Mouse (Mus musculus): ENCODE measurements around the gene Olfr113. TPM values are rescaled to one million over a fixed set of nuclear protein-coding genes. Genes with fewer than 3 reads are reported as not detected.
"Not testable (repeated sequence)": the region's sequence is repeated elsewhere in the genome, so short reads cannot be mapped to it uniquely, and the experiment has no call there.

Gene Olfr113
- total RNA-seq (2021) = not detected in 2 replicates
- long read RNA-seq = 0 reads

GRCm38 (mm10) chr17:37577563-37577962 lies at the start of gene Olfr113:
TSS of gene Olfr113 (minus strand) at chr17:37577663.
- no peak for DNase-seq

- DNase-seq = no peak
Measured at GRCm38 (mm10) chr17:37627009-37627408, 49.5 kb upstream of the Olfr113 start, which contains the start of the genes Olfr115 and Olfr116. TSS of gene Olfr115 (minus strand) at chr17:37627109. TSS of gene Olfr116 (minus strand) at chr17:37627199.

- DNase-seq = no peak
Measured at GRCm38 (mm10) chr17:37592643-37593042, 15.2 kb upstream of the Olfr113 start, which contains the start of gene Olfr114. TSS of gene Olfr114 (minus strand) at chr17:37592743.

DNA sequence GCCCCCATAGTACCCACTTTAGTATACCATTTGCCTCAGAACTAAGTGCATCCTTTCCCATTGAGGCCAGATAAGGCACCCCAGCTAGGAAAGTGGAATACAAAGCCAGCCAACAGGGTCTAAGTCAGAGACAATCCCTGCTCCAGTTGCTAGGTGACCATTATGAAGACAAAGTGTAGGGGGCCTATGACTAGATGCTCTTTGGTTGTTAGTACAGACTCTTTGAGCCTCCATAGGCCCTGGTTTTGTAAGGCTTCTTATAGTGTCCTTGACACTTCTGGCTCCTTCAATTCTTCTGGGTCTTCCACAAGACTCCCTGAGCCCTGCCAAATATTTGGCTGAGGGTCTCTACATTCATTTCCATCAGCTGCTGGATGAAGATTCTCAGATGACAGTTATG lies 8.1 kb downstream of the Olfr113 start, which contains the start of gene Olfr112:
Olfr112 (minus strand) TSS at position 101 of the 400 bp plus-strand sequence.
- DNase-seq = no peak

GRCm38 (mm10) chr17:37558913-37559615 lies 18.4 kb downstream of the Olfr113 start:
- DNase-seq = no peak

GRCm38 (mm10) chr17:37543800-37544435 lies 33.5 kb downstream of the Olfr113 start:
- no peak for DNase-seq

DNA sequence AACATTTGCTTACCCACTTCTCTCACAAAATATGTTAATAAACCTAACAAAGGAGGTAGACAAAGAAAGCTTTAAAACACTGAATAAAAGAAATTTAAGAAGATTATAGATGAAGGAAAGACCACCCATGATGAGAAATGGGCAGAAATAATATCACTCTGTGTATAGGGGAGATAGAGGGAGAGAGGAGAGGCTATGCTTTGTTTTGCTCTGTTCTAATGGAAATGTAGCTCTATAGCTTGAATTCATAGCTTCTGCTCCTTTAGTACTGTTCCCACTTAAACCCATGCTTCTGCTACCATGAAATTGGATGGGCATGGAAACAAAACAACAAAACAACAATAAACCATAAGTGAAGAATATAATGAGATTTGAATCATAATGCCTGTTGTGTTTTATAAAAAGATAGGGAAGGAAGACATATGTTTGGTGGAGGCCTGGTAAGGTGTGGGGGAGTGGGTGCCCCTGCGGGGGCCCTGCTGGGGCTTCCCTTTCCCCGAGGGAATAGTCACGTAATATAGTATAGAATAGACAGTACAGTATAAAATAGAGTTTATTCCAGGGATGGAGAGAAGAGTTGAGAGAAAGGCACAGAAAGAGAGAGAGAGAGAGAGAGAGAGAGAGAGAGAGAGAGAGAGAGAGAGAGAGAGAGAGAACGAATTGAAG lies 35.9 kb downstream of the Olfr113 start:
- no peak for DNase-seq

- DNase-seq = not testable (repeated sequence)
Measured at GRCm38 (mm10) chr17:37538416-37538815, 39.0 kb downstream of the Olfr113 start.

DNA sequence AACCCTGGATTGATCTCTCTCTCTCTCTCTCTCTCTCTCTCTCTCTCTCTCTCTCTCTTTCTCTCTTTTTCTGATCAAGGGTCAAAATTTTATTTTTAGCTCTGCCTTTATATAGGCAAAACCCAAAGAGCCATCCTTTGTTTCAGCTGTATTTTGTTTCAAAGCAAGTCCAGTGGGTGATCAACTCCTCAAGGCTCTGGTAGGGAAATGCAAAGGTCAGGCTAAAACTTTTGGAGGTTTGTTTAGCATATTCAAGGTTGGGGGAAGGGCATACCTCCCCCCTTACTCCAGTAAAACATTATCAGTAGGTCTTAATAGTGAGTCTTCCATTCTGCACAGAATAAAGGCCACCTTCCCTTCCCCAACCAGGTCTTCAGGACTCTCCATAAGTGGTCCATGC lies 42.3 kb downstream of the Olfr113 start:
- DNase-seq = no peak

DNA sequence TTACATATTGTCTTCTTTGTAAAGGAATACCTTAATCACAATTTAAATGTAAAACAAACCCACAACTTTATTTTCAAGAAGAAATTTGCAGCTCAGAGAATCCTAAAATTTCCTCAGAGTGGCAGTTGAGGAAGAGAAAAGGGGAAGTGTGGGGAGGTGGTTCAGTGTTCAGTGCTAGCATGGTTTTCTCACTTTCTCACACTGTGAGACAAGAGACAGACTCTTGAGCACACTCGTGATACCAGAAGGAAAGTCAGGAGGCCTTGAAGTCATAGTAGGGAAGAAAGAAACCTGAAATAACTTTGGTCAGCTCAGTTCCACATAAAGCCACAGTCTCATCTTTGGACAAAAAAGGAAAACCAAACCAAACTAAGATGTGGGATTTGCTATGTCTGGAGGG lies 52.0 kb downstream of the Olfr113 start:
- not testable (repeated sequence) for DNase-seq

GRCm38 (mm10) chr17:37524612-37525011 lies 52.9 kb downstream of the Olfr113 start:
- not testable (repeated sequence) for DNase-seq

Other genes with a start within 250 kb of the Olfr113 start
- not detected in 2 replicates for gene Olfr103, start 238.0 kb downstream of the Olfr113 start, total RNA-seq (2021)
- not detected in 2 replicates for gene Olfr104-ps, start 218.1 kb downstream of the Olfr113 start, total RNA-seq (2021)
- not detected in 2 replicates for gene Olfr105-ps, start 198.6 kb downstream of the Olfr113 start, total RNA-seq (2021)
- gene Olfr106-ps, start 187.3 kb downstream of the Olfr113 start, total RNA-seq (2021) = not detected in 2 replicates
- gene Olfr107, start 178.4 kb downstream of the Olfr113 start, total RNA-seq (2021) = not detected in 2 replicates
- gene Olfr108, start 132.2 kb downstream of the Olfr113 start, total RNA-seq (2021) = not detected in 2 replicates
- gene Olfr109, start 118.7 kb downstream of the Olfr113 start, total RNA-seq (2021) = not detected in 2 replicates
- not detected in 2 replicates for gene H2-M2, start 94.1 kb downstream of the Olfr113 start, total RNA-seq (2021)
- gene Olfr110, start 85.2 kb downstream of the Olfr113 start, total RNA-seq (2021) = not detected in 2 replicates
- 0.39 TPM in 1 of 2 replicates, not detected in the other for gene Olfr111, start 69.6 kb downstream of the Olfr113 start, total RNA-seq (2021)
- not detected in 2 replicates for gene Olfr112, start 8.2 kb downstream of the Olfr113 start, total RNA-seq (2021)
- not detected in 2 replicates for gene Olfr114, start 15.1 kb upstream of the Olfr113 start, total RNA-seq (2021)
- not detected in 2 replicates for gene Olfr115, start 49.4 kb upstream of the Olfr113 start, total RNA-seq (2021)
- not detected in 2 replicates for gene Olfr116, start 49.5 kb upstream of the Olfr113 start, total RNA-seq (2021)
- gene Olfr117, start 86.1 kb upstream of the Olfr113 start, total RNA-seq (2021) = not detected in 2 replicates
- not detected in 2 replicates for gene Olfr118, start 89.3 kb upstream of the Olfr113 start, total RNA-seq (2021)
- gene Olfr119, start 118.9 kb upstream of the Olfr113 start, total RNA-seq (2021) = not detected in 2 replicates
- gene Olfr120, start 144.1 kb upstream of the Olfr113 start, total RNA-seq (2021) = not detected in 2 replicates
- gene Olfr121, start 171.2 kb upstream of the Olfr113 start, total RNA-seq (2021) = not detected in 2 replicates
- gene Olfr122, start 190.9 kb upstream of the Olfr113 start, total RNA-seq (2021) = not detected in 2 replicates
- not detected in 2 replicates for gene Olfr123, start 215.9 kb upstream of the Olfr113 start, total RNA-seq (2021)
- gene Olfr124, start 222.2 kb upstream of the Olfr113 start, total RNA-seq (2021) = not detected in 2 replicates